Mouse (Mus musculus) gastrocnemius, postnatal 10 days (tissue): ENCODE results near the gene Olfr706. TPM values are rescaled to one million over a fixed set of nuclear protein-coding genes. Genes with fewer than 3 reads are reported as not detected.
"Not testable (repeated sequence)": the region's sequence is repeated elsewhere in the genome, so short reads cannot be mapped to it uniquely, and the experiment has no call there.

Experiments used
- DNase-seq: peaks from one replicate; pipeline ENCODE4 v3.0.0; 2021; ENCODE audit warnings: mixed read lengths
- long read RNA-seq, 2 experiments: library from polyadenylated mRNA; stranded (forward); transcript quantifications; one replicate each; pipeline ENCODE4 v2.0.0; 2021
- total RNA-seq, 2 experiments: library from RNA; stranded (reverse); gene quantifications; 2 replicates each; pipeline ENCODE4 v1.2.3; 2021

Gene Olfr706
- total RNA-seq: not detected
- long read RNA-seq, experiment 1: 0 reads
- long read RNA-seq, experiment 2: 0 reads

GRCm38 (mm10) chr7:106888062-106888461 is at the start of gene Olfr706:
Gene Olfr706 (minus strand): TSS chr7:106888162.
- no peak for DNase-seq

GRCm38 (mm10) chr7:106932119-106932518 is 44.2 kb upstream of the Olfr706 start, which contains the start of gene Olfr709-ps1:
Gene Olfr709-ps1 (minus strand): TSS chr7:106932219.
- DNase-seq: no peak

GRCm38 (mm10) chr7:106920961-106921360 is 33.0 kb upstream of the Olfr706 start:
- DNase-seq: peak; percentile 5

- no peak for DNase-seq
These were observed 19.7 kb upstream of the Olfr706 start, which contains the start of gene Olfr1532-ps1 for GRCm38 (mm10) chr7:106907676-106908075. Gene Olfr1532-ps1 (plus strand): TSS chr7:106908001.

GRCm38 (mm10) chr7:106901141-106901540 is 13.2 kb upstream of the Olfr706 start, which contains the start of gene Olfr707:
Gene Olfr707 (minus strand): TSS chr7:106901241.
- DNase-seq: not testable (repeated sequence)

GRCm38 (mm10) chr7:106876791-106877190 is 11.2 kb downstream of the Olfr706 start, which contains the start of gene Olfr705:
Gene Olfr705 (minus strand): TSS chr7:106876891.
- DNase-seq: no peak

GRCm38 (mm10) chr7:106862885-106863284 is 25.1 kb downstream of the Olfr706 start, which contains the start of gene Olfr704:
Gene Olfr704 (plus strand): TSS chr7:106863185.
- no peak for DNase-seq

GRCm38 (mm10) chr7:106843060-106843459 is 44.9 kb downstream of the Olfr706 start, which contains the start of gene Olfr703:
Gene Olfr703 (plus strand): TSS chr7:106843360.
- DNase-seq: no peak

GRCm38 (mm10) chr7:106833793-106834192 is 54.2 kb downstream of the Olfr706 start, which contains the start of gene Olfr702:
Gene Olfr702 (minus strand): TSS chr7:106833893.
- no peak for DNase-seq

Other genes with a start within 250 kb of the Olfr706 start
- gene Olfr693, start 207.6 kb downstream of the Olfr706 start, total RNA-seq: not detected
- gene Olfr694, start 196.3 kb downstream of the Olfr706 start, total RNA-seq: not detected
- gene Olfr695, start 171.8 kb downstream of the Olfr706 start, total RNA-seq: not detected
- not detected for gene Olfr697, start 145.7 kb downstream of the Olfr706 start, total RNA-seq
- gene Olfr698, start 132.8 kb downstream of the Olfr706 start, total RNA-seq: not detected
- gene Olfr699, start 95.0 kb downstream of the Olfr706 start, total RNA-seq: not detected
- gene Olfr700, start 79.3 kb downstream of the Olfr706 start, total RNA-seq: not detected
- gene Olfr701, start 74.0 kb downstream of the Olfr706 start, total RNA-seq: not detected
- gene Olfr702, start 54.3 kb downstream of the Olfr706 start, total RNA-seq: not detected
- gene Olfr703, start 44.8 kb downstream of the Olfr706 start, total RNA-seq: not detected
- gene Olfr704, start 25.0 kb downstream of the Olfr706 start, total RNA-seq: not detected
- gene Olfr705, start 11.3 kb downstream of the Olfr706 start, total RNA-seq: not detected
- not detected for gene Olfr707, start 13.1 kb upstream of the Olfr706 start, total RNA-seq
- gene Olfr1532-ps1, start 19.8 kb upstream of the Olfr706 start, total RNA-seq: not detected
- not detected for gene Olfr709-ps1, start 44.1 kb upstream of the Olfr706 start, total RNA-seq
- gene Olfr710, start 60.1 kb upstream of the Olfr706 start, total RNA-seq: not detected
- gene Olfr6, start 75.8 kb upstream of the Olfr706 start, total RNA-seq: not detected
- gene Olfr711, start 87.3 kb upstream of the Olfr706 start, total RNA-seq: not detected
- not detected for gene Olfr2, start 117.9 kb upstream of the Olfr706 start, total RNA-seq
- gene Olfr713, start 143.0 kb upstream of the Olfr706 start, total RNA-seq: not detected
- not detected for gene Olfr714, start 182.8 kb upstream of the Olfr706 start, total RNA-seq
- not detected for gene Olfr17, start 205.1 kb upstream of the Olfr706 start, total RNA-seq
- gene Olfr715b, start 222.2 kb upstream of the Olfr706 start, total RNA-seq: not detected
- not detected for gene Olfr715, start 242.9 kb upstream of the Olfr706 start, total RNA-seq